Mouse (Mus musculus): Measurements from ENCODE around the gene Zfp777.

Gene Zfp777

GRCm38 (mm10) chr6:48022672-48023071, 26.0 kb downstream of the Zfp777 start:
- peaks cover 9% of the 10 kb centered on the region; the same call in 1 of the 2 replicates for H3K27me3 ChIP-seq (ENCODE audit: insufficient read depth, low read length)
- TF ChIP-seq CTCF (conservative IDR thresholded peaks at IDR 0.05; ENCODE audit: low read length) (no peak), POU5F1 (IDR thresholded peaks at IDR 0.05; ENCODE audit: borderline replicate concordance, low read length) (no peak), NANOG (IDR thresholded peaks at IDR 0.05; ENCODE audit: borderline replicate concordance, low read length) (no peak)
- peaks cover 31% of the 10 kb centered on the region for H3K4me1 ChIP-seq (replicated peaks; ENCODE audit: low read depth, low read length)
- peaks cover 54% of the 10 kb centered on the region for H3K9me3 ChIP-seq (ENCODE audit: low read length)
- no peak overlapping the region for H3K4me3 ChIP-seq (replicated peaks; ENCODE audit: low read length)
- peaks cover 53% of the 10 kb centered on the region for H3K36me3 ChIP-seq (ENCODE audit: insufficient read depth, low read length)

- no peak for TF ChIP-seq CTCF (conservative IDR thresholded peaks at IDR 0.05; ENCODE audit: low read length)
- TF ChIP-seq NANOG (IDR thresholded peaks at IDR 0.05; ENCODE audit: borderline replicate concordance, low read length), result no peak
- Histone ChIP-seq H3K9me3 (ENCODE audit: low read length) (peaks cover 46% of the 10 kb centered on the region), H3K4me3 (replicated peaks; ENCODE audit: low read length) (no peak overlapping the region), H3K36me3 (ENCODE audit: insufficient read depth, low read length) (peaks cover 43% of the 10 kb centered on the region), H3K27me3 (ENCODE audit: insufficient read depth, low read length) (peaks cover 9% of the 10 kb centered on the region; the same call in 1 of the 2 replicates), H3K4me1 (replicated peaks; ENCODE audit: low read depth, low read length) (peaks cover 34% of the 10 kb centered on the region)
These were observed 27.0 kb downstream of the Zfp777 start for GRCm38 (mm10) chr6:48021678-48022077.

- TF ChIP-seq POU5F1 (IDR thresholded peaks at IDR 0.05; ENCODE audit: borderline replicate concordance, low read length) (no peak), NANOG (IDR thresholded peaks at IDR 0.05; ENCODE audit: borderline replicate concordance, low read length) (no peak), CTCF (conservative IDR thresholded peaks at IDR 0.05; ENCODE audit: low read length) (no peak)
- Histone ChIP-seq H3K27me3 (ENCODE audit: insufficient read depth, low read length) (0 out of 2 replicates have a peak, but pooled peaks cover 2% of the 10 kb centered on the region), H3K4me1 (replicated peaks; ENCODE audit: low read depth, low read length) (peaks cover 27% of the 10 kb centered on the region), H3K4me3 (replicated peaks; ENCODE audit: low read length) (no peak overlapping the region), H3K9me3 (ENCODE audit: low read length) (peaks cover 30% of the 10 kb centered on the region), H3K36me3 (ENCODE audit: insufficient read depth, low read length) (peaks cover 26% of the 10 kb centered on the region)
These were observed 28.7 kb downstream of the Zfp777 start for GRCm38 (mm10) chr6:48020006-48020405.

- Histone ChIP-seq H3K27me3 (ENCODE audit: insufficient read depth, low read length) (no peaks in the 10 kb centered on the region; the same call in 1 of the 2 replicates), H3K36me3 (ENCODE audit: insufficient read depth, low read length) (0 out of 2 replicates have a peak, but pooled peaks cover 4% of the 10 kb centered on the region), H3K4me1 (replicated peaks; ENCODE audit: low read depth, low read length) (peaks cover 20% of the 10 kb centered on the region), H3K4me3 (replicated peaks; ENCODE audit: low read length) (no peak overlapping the region), H3K9me3 (ENCODE audit: low read length) (no peaks in the 10 kb centered on the region; the same call in 1 of the 2 replicates)
- TF ChIP-seq POU5F1 (IDR thresholded peaks at IDR 0.05; ENCODE audit: borderline replicate concordance, low read length) (no peak), NANOG (IDR thresholded peaks at IDR 0.05; ENCODE audit: borderline replicate concordance, low read length) (no peak), CTCF (conservative IDR thresholded peaks at IDR 0.05; ENCODE audit: low read length) (no peak)
These were observed 31.9 kb downstream of the Zfp777 start for GRCm38 (mm10) chr6:48016841-48017240.

- Histone ChIP-seq H3K27me3 (ENCODE audit: insufficient read depth, low read length) (no peaks in the 10 kb centered on the region; the same call in 1 of the 2 replicates), H3K36me3 (ENCODE audit: insufficient read depth, low read length) (0 out of 2 replicates have a peak, but pooled peaks cover 4% of the 10 kb centered on the region), H3K4me3 (replicated peaks; ENCODE audit: low read length) (peak overlapping the region; percentile 69), H3K4me1 (replicated peaks; ENCODE audit: low read depth, low read length) (peaks cover 15% of the 10 kb centered on the region), H3K9me3 (ENCODE audit: low read length) (no peaks in the 10 kb centered on the region)
- no peak; the same call in 1 of the 2 replicates for TF ChIP-seq CTCF (conservative IDR thresholded peaks at IDR 0.05; ENCODE audit: low read length)
- no peak for TF ChIP-seq POU5F1 (IDR thresholded peaks at IDR 0.05; ENCODE audit: borderline replicate concordance, low read length)
- TF ChIP-seq NANOG (IDR thresholded peaks at IDR 0.05; ENCODE audit: borderline replicate concordance, low read length), result no peak
These were observed 32.6 kb downstream of the Zfp777 start for GRCm38 (mm10) chr6:48016090-48016521.

- H3K36me3 ChIP-seq (ENCODE audit: insufficient read depth, low read length), result no peaks in the 10 kb centered on the region
- no peak for TF ChIP-seq CTCF (conservative IDR thresholded peaks at IDR 0.05; ENCODE audit: low read length)
- no peak for TF ChIP-seq NANOG (IDR thresholded peaks at IDR 0.05; ENCODE audit: borderline replicate concordance, low read length)
- TF ChIP-seq POU5F1 (IDR thresholded peaks at IDR 0.05; ENCODE audit: borderline replicate concordance, low read length), result no peak
- peaks cover 9% of the 10 kb centered on the region for H3K4me1 ChIP-seq (replicated peaks; ENCODE audit: low read depth, low read length)
- H3K4me3 ChIP-seq (replicated peaks; ENCODE audit: low read length), result no peak overlapping the region
- no peaks in the 10 kb centered on the region; the same call in 1 of the 2 replicates for H3K27me3 ChIP-seq (ENCODE audit: insufficient read depth, low read length)
- H3K9me3 ChIP-seq (ENCODE audit: low read length), result no peaks in the 10 kb centered on the region
These were observed 38.0 kb downstream of the Zfp777 start for GRCm38 (mm10) chr6:48010727-48011126.

GRCm38 (mm10) chr6:47995661-47996060, 53.0 kb downstream of the Zfp777 start:
- Histone ChIP-seq H3K27me3 (ENCODE audit: insufficient read depth, low read length) (peaks cover 9% of the 10 kb centered on the region; the same call in 1 of the 2 replicates), H3K36me3 (ENCODE audit: insufficient read depth, low read length) (no peaks in the 10 kb centered on the region), H3K4me1 (replicated peaks; ENCODE audit: low read depth, low read length) (no peaks in the 10 kb centered on the region), H3K4me3 (replicated peaks; ENCODE audit: low read length) (no peak overlapping the region), H3K9me3 (ENCODE audit: low read length) (0 out of 2 replicates have a peak, but pooled peaks cover 12% of the 10 kb centered on the region)
- TF ChIP-seq CTCF (conservative IDR thresholded peaks at IDR 0.05; ENCODE audit: low read length) (no peak), POU5F1 (IDR thresholded peaks at IDR 0.05; ENCODE audit: borderline replicate concordance, low read length) (no peak), NANOG (IDR thresholded peaks at IDR 0.05; ENCODE audit: borderline replicate concordance, low read length) (no peak)

GRCm38 (mm10) chr6:47983936-47984335, 64.8 kb downstream of the Zfp777 start:
- Histone ChIP-seq H3K4me1 (replicated peaks; ENCODE audit: low read depth, low read length) (peaks cover 20% of the 10 kb centered on the region), H3K9me3 (ENCODE audit: low read length) (no peaks in the 10 kb centered on the region), H3K36me3 (ENCODE audit: insufficient read depth, low read length) (no peaks in the 10 kb centered on the region), H3K4me3 (replicated peaks; ENCODE audit: low read length) (no peak overlapping the region), H3K27me3 (ENCODE audit: insufficient read depth, low read length) (no peaks in the 10 kb centered on the region)
- TF ChIP-seq CTCF (conservative IDR thresholded peaks at IDR 0.05; ENCODE audit: low read length), result no peak
- TF ChIP-seq POU5F1 (IDR thresholded peaks at IDR 0.05; ENCODE audit: borderline replicate concordance, low read length), result no peak
- TF ChIP-seq NANOG (IDR thresholded peaks at IDR 0.05; ENCODE audit: borderline replicate concordance, low read length), result no peak

All from E14TG2a.4 (cell line).